Mouse (Mus musculus) embryonic fibroblast, embryonic 13.5 days (primary cell): ENCODE measurements at regions not wholly inside any gene's neighbourhood (a gene's known extent, or its start where the extent isn't known, plus 50 kb on each side); places are given as distances from the start of the nearest gene placed in this dataset.

Experiments used
- H3K27ac ChIP-seq: 2 replicates; pipeline ENCODE4 v1.5.1; 2012; ENCODE audit warnings: low read length, control low read depth, inconsistent platforms; ENCODE audit not compliant: insufficient read depth
- H3K4me1 ChIP-seq: 2 replicates; pipeline ENCODE4 v1.6.1; 2011; ENCODE audit warnings: low read length; ENCODE audit not compliant: control insufficient read depth, insufficient read depth
- H3K4me3 ChIP-seq: 2 replicates; pipeline ENCODE4 v1.5.1; 2011; ENCODE audit warnings: mild to moderate bottlenecking, control low read depth, low read length; ENCODE audit not compliant: insufficient read depth
- CTCF ChIP-seq: IDR thresholded peaks from 2 replicates; pipeline ENCODE4 v1.5.1; 2011; ENCODE audit warnings: mild to moderate bottlenecking, control low read depth, low read length, moderate library complexity, borderline replicate concordance; ENCODE audit not compliant: insufficient read depth
- POLR2A ChIP-seq: IDR thresholded peaks from 2 replicates; pipeline ENCODE4 v1.6.1; 2011; ENCODE audit warnings: low read depth, mild to moderate bottlenecking, control low read depth, low read length, moderate library complexity

- Histone ChIP-seq H3K4me1 (peaks cover 18% of the 10 kb centered on the region), H3K27ac (peak overlapping the region; percentile 45)
- TF ChIP-seq POLR2A (no peak), CTCF (no peak)
Observed at GRCm38 (mm10) chr3:41375230-41375930, 180.2 kb upstream of the Jade1 start.

GRCm38 (mm10) chr3:41373198-41373597 is 182.3 kb upstream of the Jade1 start:
- TF ChIP-seq CTCF = no peak
- TF ChIP-seq POLR2A = no peak
- H3K4me1 ChIP-seq = peaks cover 20% of the 10 kb centered on the region
- H3K27ac ChIP-seq = no peak overlapping the region

More at GRCm38 (mm10) chr3:41375230-41375930, 180.2 kb upstream of the Jade1 start:
- no peak overlapping the region for H3K4me3 ChIP-seq

GRCm38 (mm10) chr3:41368351-41369101 is 187.0 kb upstream of the Jade1 start:
- H3K27ac ChIP-seq = no peak overlapping the region
- TF ChIP-seq CTCF = no peak
- no peak for TF ChIP-seq POLR2A
- H3K4me1 ChIP-seq = peaks cover 7% of the 10 kb centered on the region; the same call in 1 of the 2 replicates
- H3K4me3 ChIP-seq = no peak overlapping the region

More at GRCm38 (mm10) chr3:41373198-41373597, 182.3 kb upstream of the Jade1 start:
- no peak overlapping the region for H3K4me3 ChIP-seq

- TF ChIP-seq POLR2A (no peak), CTCF (no peak)
- Histone ChIP-seq H3K4me1 (peaks cover 7% of the 10 kb centered on the region; the same call in 1 of the 2 replicates), H3K4me3 (no peak overlapping the region), H3K27ac (no peak overlapping the region)
Observed at GRCm38 (mm10) chr3:41366764-41367163, 188.8 kb upstream of the Jade1 start.

GRCm38 (mm10) chr3:41366264-41366663 is 189.3 kb upstream of the Jade1 start:
- no peak overlapping the region for H3K27ac ChIP-seq
- peaks cover 7% of the 10 kb centered on the region; the same call in 1 of the 2 replicates for H3K4me1 ChIP-seq
- H3K4me3 ChIP-seq = no peak overlapping the region
- TF ChIP-seq CTCF = no peak
- TF ChIP-seq POLR2A = no peak

GRCm38 (mm10) chr3:41365145-41365830 is 190.2 kb upstream of the Jade1 start:
- Histone ChIP-seq H3K4me3 (no peak overlapping the region), H3K27ac (no peak overlapping the region), H3K4me1 (peaks cover 9% of the 10 kb centered on the region; the same call in 1 of the 2 replicates)
- no peak for TF ChIP-seq POLR2A
- no peak for TF ChIP-seq CTCF

GRCm38 (mm10) chr3:41363947-41364346 is 191.6 kb upstream of the Jade1 start:
- TF ChIP-seq CTCF (no peak), POLR2A (no peak)
- peaks cover 13% of the 10 kb centered on the region; the same call in 1 of the 2 replicates for H3K4me1 ChIP-seq

GRCm38 (mm10) chr3:41360231-41360630 is 195.3 kb upstream of the Jade1 start:
- no peak overlapping the region for H3K27ac ChIP-seq
- TF ChIP-seq CTCF (no peak), POLR2A (no peak)
- no peak overlapping the region for H3K4me3 ChIP-seq
- peaks cover 7% of the 10 kb centered on the region; the same call in 1 of the 2 replicates for H3K4me1 ChIP-seq

More at GRCm38 (mm10) chr3:41363947-41364346, 191.6 kb upstream of the Jade1 start:
- H3K27ac ChIP-seq = no peak overlapping the region
- no peak overlapping the region for H3K4me3 ChIP-seq

GRCm38 (mm10) chr3:41359458-41359857 is 196.1 kb upstream of the Jade1 start:
- Histone ChIP-seq H3K4me3 (no peak overlapping the region), H3K4me1 (peaks cover 7% of the 10 kb centered on the region; the same call in 1 of the 2 replicates), H3K27ac (no peak overlapping the region)
- TF ChIP-seq CTCF (no peak), POLR2A (no peak)
